Mouse (Mus musculus) adrenal gland, adult 8-10 months (tissue): Measurements from ENCODE around the gene Tm4sf20. TPM values are rescaled to one million over a fixed set of nuclear protein-coding genes. Genes with fewer than 3 reads are reported as not detected.

Experiments
- DNase-seq: peaks from one replicate; pipeline ENCODE4 v3.0.0; 2022
- total RNA-seq, 4 experiments: library from RNA; stranded (reverse); gene quantifications; 2 replicates each; pipeline ENCODE4 v1.2.4; 2022

Tm4sf20 gene
- total RNA-seq = not detected

- DNase-seq = no peak
These were observed at the start of gene Tm4sf20 for GRCm38 (mm10) chr1:82768269-82768668. Gene Tm4sf20, minus strand, starts transcription at chr1:82768461.

DNA sequence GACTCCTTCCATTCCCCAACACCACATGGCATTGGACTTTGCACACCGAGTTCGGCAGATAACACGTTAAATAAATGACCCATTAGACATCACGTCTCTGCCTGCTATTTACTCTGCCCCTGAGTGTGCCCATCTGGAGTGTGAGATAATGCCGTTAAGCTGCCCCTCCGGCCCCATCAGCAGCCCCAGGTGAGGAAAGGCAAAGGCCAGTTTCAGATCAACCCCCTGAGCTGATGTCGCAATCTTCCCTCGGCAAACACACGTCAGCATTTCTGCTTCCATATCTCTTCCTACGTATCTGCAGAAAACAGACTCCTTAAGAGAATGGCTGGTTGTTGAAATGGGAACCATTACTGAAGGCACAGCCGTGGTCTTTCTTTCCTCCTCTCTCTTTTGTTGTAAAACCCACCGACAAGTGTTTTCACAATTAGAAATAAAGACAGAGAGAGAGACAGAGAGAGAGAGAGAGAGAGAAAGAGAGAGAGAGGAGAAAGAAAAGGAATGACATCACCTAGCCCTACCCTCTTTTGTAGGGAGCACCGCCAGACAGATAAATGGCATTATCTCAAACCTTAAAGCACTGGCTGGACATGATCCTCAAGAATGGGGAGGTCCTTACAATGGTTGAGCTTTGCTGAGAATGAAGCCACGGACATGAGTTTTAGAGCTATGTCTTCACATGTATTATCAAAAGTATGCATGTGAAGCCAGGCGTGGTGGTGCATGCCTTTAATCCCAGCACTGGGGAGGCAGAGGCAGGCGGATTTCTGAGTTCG lies 47.9 kb upstream of the Tm4sf20 start:
- no peak for DNase-seq

DNA sequence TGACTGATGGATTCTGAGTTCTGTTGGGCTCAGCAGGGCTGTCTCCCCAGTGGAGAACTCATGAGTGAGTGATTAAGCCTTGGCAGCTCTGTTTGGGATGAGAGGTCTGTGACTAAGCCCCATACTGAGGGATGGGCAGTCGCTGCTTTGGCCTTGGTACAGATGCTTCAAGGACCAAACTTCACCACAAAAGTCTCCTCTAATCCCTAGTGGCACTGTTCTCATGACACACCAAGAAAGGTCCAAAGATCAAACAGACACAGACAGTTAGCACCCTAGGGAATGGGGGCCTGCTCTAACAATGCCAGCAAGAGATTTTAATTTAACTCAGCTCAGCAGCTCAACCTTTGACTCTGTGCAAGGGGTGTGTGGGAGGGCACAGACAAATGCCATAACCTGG lies 43.5 kb upstream of the Tm4sf20 start:
- peak; percentile 70 for DNase-seq

DNA sequence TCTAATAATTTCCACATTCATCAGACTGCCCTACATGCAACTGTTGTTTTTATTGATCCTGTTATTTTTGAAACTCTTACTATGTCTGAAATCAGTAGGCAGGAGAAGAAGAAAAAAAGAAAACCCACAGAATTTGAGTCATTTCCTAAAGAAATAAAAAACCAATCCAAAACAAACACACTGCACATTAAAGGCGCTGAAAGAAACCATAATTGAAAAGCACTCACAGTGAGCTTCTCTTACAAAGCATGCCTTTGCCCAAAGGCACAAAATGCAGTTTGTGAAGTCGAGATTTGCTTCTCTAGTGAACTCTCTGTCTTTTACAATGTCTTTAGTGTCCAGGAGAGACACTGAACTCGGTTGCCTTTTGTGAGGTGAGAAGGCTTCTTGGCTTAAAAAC lies 40.3 kb upstream of the Tm4sf20 start:
- DNase-seq = no peak

GRCm38 (mm10) chr1:82807206-82807605 lies 38.9 kb upstream of the Tm4sf20 start:
- no peak for DNase-seq

DNA sequence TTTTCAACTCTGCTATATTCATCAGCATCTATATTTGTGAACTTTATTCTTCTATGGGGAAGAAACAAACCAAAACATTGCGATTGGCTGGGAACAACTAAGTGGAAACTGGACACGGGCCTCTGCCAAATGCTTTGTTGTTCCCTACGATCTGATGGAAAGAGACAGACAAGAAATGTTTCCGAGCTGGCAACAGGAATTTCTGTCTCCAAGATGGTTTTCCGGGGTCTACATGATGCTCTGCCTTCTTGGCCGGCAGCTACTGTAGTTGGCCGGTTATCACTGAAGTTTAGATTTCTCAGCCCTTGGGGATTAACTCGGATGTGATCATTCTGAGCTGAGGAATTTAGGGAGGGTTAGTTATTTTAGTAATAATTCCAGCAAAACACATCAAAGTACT lies 38.1 kb upstream of the Tm4sf20 start:
- no peak for DNase-seq

GRCm38 (mm10) chr1:82804059-82804458 lies 35.8 kb upstream of the Tm4sf20 start:
- DNase-seq = no peak

DNA sequence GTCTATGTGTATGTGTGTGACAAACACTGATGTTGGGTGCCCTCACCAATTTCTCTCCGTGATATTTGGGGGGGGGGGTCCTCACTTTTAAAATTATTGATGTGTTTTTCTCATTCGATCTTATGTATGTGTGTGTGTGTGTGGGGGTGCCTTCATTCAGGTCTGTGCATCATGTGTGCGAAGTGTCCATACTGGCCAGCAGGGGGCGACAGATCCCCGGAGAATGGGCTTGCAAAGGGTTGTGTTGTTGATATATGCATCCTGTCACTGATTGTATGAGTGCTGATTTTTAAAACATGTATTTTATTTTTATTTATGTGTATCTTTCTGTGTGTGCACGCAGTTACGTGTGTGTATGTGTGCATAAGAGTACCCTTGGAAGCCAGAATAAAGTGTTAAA lies 35.3 kb upstream of the Tm4sf20 start:
- DNase-seq = no peak

GRCm38 (mm10) chr1:82801105-82801783 lies 33.0 kb upstream of the Tm4sf20 start:
- DNase-seq = no peak

DNA sequence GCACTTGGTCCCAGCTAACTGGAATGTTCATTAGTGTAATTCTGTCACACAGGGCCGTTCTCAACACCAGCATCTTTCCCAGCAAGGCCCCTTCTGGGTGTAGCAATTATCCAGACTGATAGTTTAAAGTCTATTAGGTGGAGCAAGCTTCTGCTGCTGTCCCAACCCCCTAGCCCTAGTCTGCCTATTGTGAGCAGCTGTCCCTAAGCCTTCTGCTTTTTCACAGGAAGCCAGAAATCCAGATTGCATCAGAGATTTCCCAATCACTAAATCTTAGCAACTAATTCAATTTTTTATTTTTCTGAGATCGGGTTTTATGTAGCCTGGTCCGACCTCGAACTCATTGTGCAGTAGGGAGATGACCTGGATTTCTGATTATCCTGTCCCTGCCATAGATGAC lies 30.7 kb upstream of the Tm4sf20 start:
- no peak for DNase-seq

DNA sequence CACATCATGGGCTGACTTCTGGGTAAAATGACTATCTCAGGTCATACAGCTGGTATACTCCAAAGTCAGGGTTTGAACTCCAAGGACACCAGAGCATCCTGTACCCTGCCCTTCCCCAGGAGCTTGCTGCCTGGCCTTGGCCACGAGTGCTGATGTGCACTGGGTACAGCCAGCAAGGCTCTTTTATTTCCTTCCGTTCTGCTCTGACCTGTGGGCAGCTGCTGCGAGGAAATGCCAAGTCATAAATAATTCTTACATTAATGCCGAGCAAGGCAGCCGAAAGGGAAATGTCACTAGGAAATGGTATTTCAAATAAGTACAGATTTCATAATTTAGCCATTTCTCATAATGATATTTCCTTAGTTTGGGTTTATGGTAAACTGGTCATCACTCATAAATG lies 30.0 kb upstream of the Tm4sf20 start:
- peak; percentile 48 for DNase-seq

DNA sequence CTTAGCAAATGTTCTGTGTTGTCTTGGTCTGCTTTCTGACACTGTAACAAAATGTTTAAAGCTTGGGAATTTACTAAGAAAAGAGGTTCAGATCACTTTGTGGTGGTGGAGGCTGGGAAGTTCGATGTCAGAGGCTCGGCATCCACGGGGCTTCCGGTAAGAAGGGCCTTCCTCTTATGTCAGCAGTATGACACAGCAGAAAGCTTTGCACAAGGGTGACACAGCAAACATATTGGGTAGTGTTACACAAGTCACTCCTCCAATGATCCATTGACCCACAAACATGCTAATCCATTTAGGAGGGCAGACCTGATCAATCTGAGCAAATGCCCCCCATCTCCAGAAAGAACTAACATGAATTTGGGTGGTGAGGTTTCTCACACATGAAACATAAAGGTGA lies 28.8 kb upstream of the Tm4sf20 start:
- DNase-seq = no peak

DNA sequence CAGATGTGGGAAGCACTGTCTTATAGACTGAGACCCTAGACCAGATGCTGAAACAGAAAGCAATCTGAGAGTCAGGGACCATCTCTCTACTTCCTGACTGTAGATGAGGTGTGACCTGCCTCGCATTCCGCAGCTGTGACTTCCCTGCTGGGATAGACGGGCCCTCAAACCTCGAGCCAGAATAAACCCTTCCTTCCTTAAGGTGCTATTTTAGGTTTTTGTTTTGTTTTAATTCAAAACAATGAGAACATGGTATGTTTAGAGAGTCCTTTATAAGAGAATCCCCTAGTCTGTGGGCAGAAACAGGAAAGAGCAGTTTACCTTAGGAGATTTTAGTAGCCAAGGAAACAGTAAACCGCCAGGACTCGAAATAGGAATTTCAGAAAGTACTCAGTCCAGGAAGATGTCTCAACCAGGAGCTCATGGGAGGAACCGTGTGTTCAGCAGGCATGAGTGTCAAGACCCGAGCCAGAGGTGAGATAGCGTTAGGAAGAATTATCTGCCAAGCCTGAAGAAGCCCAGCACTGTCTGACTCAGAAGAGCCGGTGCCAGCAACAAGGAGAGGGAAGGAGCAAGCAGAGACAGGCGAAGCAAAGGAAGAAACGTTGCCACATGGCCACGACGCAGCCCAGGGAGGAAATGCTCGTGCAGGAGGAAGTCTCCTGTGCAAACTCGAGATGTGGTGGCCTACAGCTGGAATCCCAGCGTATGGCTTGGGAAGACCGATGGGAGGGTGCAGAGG lies 27.6 kb upstream of the Tm4sf20 start:
- DNase-seq = no peak

GRCm38 (mm10) chr1:82795211-82795610 lies 26.9 kb upstream of the Tm4sf20 start:
- no peak for DNase-seq

DNA sequence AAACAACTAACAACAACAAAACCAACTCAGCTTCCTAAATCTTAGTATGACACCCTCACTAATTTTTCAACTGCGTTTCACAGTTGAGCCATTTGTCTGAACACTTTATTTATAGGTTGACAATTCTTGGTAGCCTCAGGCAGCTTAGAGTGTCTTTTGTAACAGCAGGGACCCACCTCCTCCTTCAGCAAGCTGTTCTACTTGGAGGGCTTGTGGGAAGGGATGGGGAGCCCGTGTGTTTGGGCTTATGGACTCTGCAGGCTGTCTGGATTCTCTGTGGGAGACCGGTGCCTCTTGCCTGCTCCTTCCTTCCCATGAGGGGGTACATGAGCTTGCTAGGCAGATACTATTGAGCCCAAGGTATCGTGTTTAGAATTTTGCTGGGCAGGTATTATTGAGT lies 25.7 kb upstream of the Tm4sf20 start:
- DNase-seq = no peak

DNA sequence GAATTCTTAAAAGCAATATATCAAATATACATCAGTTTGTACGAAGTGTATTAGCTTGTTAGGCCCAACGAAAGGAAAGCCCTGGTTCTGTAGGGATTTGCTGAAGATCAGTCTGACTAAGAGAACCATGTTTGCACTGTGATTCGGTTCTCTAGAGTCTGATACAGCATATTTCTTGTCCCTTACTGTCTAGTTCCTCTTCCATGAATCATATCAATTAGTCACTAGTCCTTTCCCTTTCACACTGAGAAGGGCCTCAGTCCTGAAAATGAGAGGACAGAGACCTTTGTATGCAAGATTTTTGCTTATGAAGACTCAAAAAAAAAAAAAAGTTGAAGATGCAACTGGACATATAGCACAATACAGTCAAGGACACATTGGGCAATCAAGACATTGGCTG lies 24.8 kb upstream of the Tm4sf20 start:
- no peak for DNase-seq

DNA sequence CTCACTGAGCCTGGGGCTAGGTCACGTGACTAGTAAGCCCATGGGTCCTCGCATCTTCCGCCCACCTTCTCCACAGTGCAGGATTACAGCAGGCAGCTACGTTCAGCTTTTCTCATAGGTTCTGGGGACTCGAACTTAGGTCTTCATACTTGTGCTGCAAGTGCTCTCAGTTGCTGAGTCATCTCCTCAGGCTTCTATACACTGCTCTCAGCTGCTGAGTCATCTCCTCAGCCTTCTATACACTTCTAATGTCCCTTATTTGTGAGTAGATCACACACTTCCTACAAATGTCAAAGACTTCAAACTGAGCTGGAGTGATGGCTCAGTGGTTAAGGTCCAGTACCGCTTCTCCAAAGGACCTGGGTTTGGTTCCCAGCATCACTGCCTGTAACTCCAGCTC lies 24.0 kb upstream of the Tm4sf20 start:
- DNase-seq = no peak

GRCm38 (mm10) chr1:82791105-82791504 lies 22.8 kb upstream of the Tm4sf20 start:
- DNase-seq = no peak

DNA sequence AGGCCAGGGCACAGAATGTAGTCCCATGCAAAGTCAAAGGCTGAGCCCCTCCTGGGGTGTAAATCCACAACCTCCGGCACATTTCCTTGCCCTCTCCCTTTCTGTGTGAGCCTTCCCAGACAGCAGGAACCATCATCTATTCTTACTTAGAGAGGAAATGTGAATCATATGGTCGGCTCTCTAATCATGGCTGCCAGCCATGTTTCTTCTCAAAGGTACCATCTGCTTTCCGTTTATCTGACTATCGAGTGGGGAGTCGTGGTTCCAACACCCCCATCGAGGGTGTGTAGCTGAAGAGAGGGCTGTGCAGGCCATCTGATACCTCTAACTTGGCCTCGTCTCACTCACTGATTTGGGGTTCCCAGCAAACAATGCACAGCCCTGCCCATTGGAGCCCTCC lies 19.8 kb upstream of the Tm4sf20 start:
- no peak for DNase-seq

DNA sequence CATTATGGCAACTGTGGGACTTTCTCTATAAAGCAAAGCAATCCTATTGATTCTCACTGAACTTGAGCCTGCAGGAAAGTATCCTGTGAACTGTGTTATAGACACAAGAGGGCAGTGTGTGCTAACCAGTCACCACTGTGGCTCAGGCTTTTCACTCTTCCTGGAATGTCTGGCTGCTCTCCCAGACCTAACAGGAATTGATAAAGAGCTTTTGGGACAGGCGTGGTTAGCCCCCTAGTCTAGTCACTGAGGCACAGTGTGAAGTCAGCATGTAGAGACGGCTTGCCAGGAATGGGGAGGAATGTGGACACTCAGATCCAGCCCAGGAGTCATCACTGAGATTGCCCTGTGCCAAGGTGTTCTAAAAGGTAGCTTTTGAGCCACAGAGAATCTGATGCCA lies 19.2 kb upstream of the Tm4sf20 start:
- DNase-seq = peak; percentile 58

DNA sequence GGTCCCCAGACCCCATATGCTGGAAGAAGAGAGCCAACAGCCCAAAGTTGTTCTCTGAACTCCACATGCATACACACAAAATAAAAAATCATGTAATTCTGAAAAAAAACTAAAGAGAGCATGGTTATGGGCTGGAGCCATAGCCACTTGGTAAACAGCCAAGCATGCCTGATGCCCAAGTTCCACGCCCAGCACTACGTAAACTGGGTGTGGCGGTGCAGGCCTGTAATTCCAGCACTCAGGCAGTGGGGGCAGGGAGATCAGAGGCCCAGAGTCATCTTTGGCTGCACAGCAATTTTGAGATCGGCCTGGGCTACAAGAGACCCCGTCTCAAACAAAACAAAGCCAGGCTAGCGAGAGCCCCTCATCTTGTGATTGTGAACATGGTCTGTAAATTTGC lies 17.3 kb upstream of the Tm4sf20 start:
- no peak for DNase-seq

- no peak for DNase-seq
These were observed 15.3 kb upstream of the Tm4sf20 start for GRCm38 (mm10) chr1:82783559-82783958.

GRCm38 (mm10) chr1:82779388-82779966 lies 11.2 kb upstream of the Tm4sf20 start:
- no peak for DNase-seq
